Mouse (Mus musculus) midbrain, embryonic 14.5 days (tissue): ENCODE data around the gene E030018B13Rik. TPM values are rescaled to one million over a fixed set of nuclear protein-coding genes. Genes with fewer than 3 reads are reported as not detected.

Source experiments
- polyA plus RNA-seq: library from polyadenylated mRNA; unstranded; fragments of >200 nt; fragmentation: Nextera tagmentation; extraction: Ambion mirVana; gene quantifications from 2 replicates; pipeline ENCODE4 v1.2.1, GENCODE M21; 2014

Gene E030018B13Rik
- polyA plus RNA-seq, 1 experiment from 2014 or later = not detected

Other genes with a start within 250 kb of the E030018B13Rik start
- 20.5 and 24.9 TPM in 2 replicates for gene Klf13, start 22.1 kb downstream of the E030018B13Rik start, polyA plus RNA-seq
- gene Trpm1, start 237.0 kb downstream of the E030018B13Rik start, polyA plus RNA-seq = 0.93 TPM in 1 of 2 replicates, not detected in the other